In the genomic region with DNA sequence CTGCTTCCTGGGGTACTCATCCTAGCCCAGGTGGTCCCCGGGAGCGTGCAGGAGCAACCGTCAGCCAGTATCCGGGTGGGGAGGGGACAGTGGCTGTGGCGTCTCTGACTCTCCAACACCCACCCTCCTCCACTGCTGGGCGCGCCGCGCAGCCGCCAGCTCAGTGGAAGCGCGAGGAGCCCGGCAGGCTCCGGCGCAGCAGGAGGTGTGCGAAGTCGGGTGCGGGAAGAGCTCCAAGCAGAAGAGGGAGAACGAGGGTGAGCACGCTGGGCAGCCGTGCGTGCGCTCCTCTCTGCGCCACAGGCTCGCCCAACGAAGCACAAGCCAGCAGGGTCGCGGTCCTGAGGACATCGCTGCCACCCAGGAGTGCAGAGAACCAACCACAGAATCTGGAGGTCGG, we compare ENCODE assay signal across 9 mouse cellular contexts. TPM values are rescaled to one million over a fixed set of nuclear protein-coding genes. Genes with fewer than 3 reads are reported as not detected.
DNase-seq lines count a peak whose midpoint lies in the region; ATAC-seq lines count a peak whose summit lies in the region.
"Had no signal": no experiment of that assay in that cellular context is flagged by ENCODE, and none has a peak within 500 bp of the region (broad histone marks: within the 10 kb centered on the region; RNA-seq: fewer than 3 reads in every experiment).

A gene (plus strand): TSS at position 236 of the 400 bp plus-strand sequence.

- DNase-seq in embryo, embryonic 10 days (ENCODE audit: low spot score), result peak; percentile 28
- no peak for DNase-seq in embryo, embryonic 10.5 days (ENCODE audit: low spot score)
- peak; percentile 42 for DNase-seq in retina, postnatal 1 day
- no peak for DNase-seq in retina, embryonic 14.5 days (ENCODE audit: low spot score)
- peak; percentile 65 to 78 for DNase-seq in left cerebral cortex, postnatal 25 days (ENCODE audit: low spot score in 2 of 2)
- peak; percentile 77 for DNase-seq in right cerebral cortex, adult 18-20 months

- ATAC-seq in activated CD4-positive, CD25-positive, alpha-beta regulatory T cell, adult 4 months, result no peak
- no peak for ATAC-seq in cerebellum, adult (ENCODE audit: insufficient number of reproducible peaks, low FRiP score, low TSS enrichment)

- intact Hi-C loops in left cerebral cortex, postnatal 25 days (cut with DNase I), result no loop called here

RNA-seq across cellular contexts. Expression of the gene that starts here (rescaled TPM):
- total RNA-seq in left cerebral cortex, postnatal 25 days (2021), result 1 to 10 TPM; 7.1 to 9.2 TPM
- polyA plus RNA-seq in activated CD4-positive, CD25-positive, alpha-beta regulatory T cell, adult 4 months (2017; shearing (Covaris generic)), result not detected
- polyA plus RNA-seq: erythroblast, embryonic 14.5 days had no signal

Comparison
In these comparisons a context has a peak if more than half of its experiments do, and no peak if none do; other contexts are left out.
1. DNase-seq: peak in embryo, embryonic 10 days (single experiment), retina, postnatal 1 day (single experiment), left cerebral cortex, postnatal 25 days (2 of 2) and right cerebral cortex, adult 18-20 months (single experiment); none in embryo, embryonic 10.5 days (single experiment) and retina, embryonic 14.5 days (single experiment).